In the genomic region with DNA sequence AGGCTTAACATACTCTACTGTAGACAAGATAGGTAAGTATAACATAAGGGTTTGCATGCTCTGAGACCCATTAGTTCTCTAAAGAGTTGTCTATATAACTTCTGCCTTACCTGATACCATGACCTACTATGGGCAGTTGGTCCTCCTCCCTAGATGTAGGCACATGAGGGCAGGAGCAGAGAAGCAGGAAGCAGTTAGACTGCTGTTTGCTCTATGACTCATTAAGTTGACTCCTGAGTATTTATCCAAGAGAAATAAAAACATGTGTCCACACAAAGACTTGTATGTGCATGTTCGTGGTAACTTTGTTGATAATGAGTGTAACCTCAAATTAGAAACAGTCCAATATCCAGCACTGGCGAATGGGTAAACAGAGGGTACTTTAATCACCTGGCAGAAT, we compare ENCODE assay signal across 23 mouse cellular contexts. TPM values are rescaled to one million over a fixed set of nuclear protein-coding genes. Genes with fewer than 3 reads are reported as not detected.
DNase-seq lines count a peak whose midpoint lies in the region; ATAC-seq and TF ChIP-seq lines count a peak whose summit lies in the region.
"Had no signal": no experiment of that assay in that cellular context is flagged by ENCODE, and none has a peak within 500 bp of the region (broad histone marks: within the 10 kb centered on the region; RNA-seq: fewer than 3 reads in every experiment).

No protein-coding gene starts in this region.

- no peak overlapping the region for H3K9ac ChIP-seq in stomach, postnatal 0 days (ENCODE audit: low read length)
- H3K9ac ChIP-seq: embryonic facial prominence, embryonic 13.5 days; embryonic facial prominence, embryonic 15.5 days; forebrain, embryonic 12.5 days had no signal

- H3K9me3 ChIP-seq in stomach, postnatal 0 days (ENCODE audit: control insufficient read depth, low read length): no peaks in the 10 kb centered on the region
- H3K9me3 ChIP-seq: embryonic facial prominence, embryonic 13.5 days; embryonic facial prominence, embryonic 15.5 days; forebrain, embryonic 10.5 days; forebrain, embryonic 12.5 days had no signal

- TF ChIP-seq EP300 in stomach, postnatal 0 days (optimal IDR thresholded peaks at IDR 0.05): no peak

- 39% methylated on average over 2 of the region's 2 CpGs for WGBS in stomach, postnatal 0 days

- no peak overlapping the region for H3K27ac ChIP-seq in stomach, postnatal 0 days (replicated peaks)
- H3K27ac ChIP-seq: embryonic facial prominence, embryonic 13.5 days; embryonic facial prominence, embryonic 15.5 days; forebrain, embryonic 10.5 days; forebrain, embryonic 12.5 days had no signal

- H3K27me3 ChIP-seq in C2C12 (ENCODE audit: control insufficient read depth, insufficient read depth, insufficient read length): no peaks in the 10 kb centered on the region
- H3K27me3 ChIP-seq in stomach, postnatal 0 days (ENCODE audit: control insufficient read depth, insufficient read depth, low read length): no peaks in the 10 kb centered on the region
- H3K27me3 ChIP-seq: embryonic facial prominence, embryonic 13.5 days; embryonic facial prominence, embryonic 15.5 days; forebrain, embryonic 12.5 days had no signal

- no peak for TF ChIP-seq CTCF in C2C12 (IDR thresholded peaks at IDR 0.05; ENCODE audit: control insufficient read depth, insufficient read depth, insufficient read length)
- TF ChIP-seq CTCF in stomach, postnatal 0 days (IDR thresholded peaks at IDR 0.05; ENCODE audit: low read depth): no peak

- H3K79me2 ChIP-seq in C2C12 (ENCODE audit: control insufficient read depth, insufficient read depth): no peaks in the 10 kb centered on the region

- DNase-seq in 3T3-L1 (ENCODE audit: low read depth, low spot score): peak; percentile 35
- no peak for DNase-seq in stomach, postnatal 0 days (ENCODE audit: low spot score)
- no peak for DNase-seq in ovary, postnatal 10 days (ENCODE audit: low spot score)
- DNase-seq in ovary, adult 18-20 months (ENCODE audit: low spot score): no peak
- DNase-seq: adrenal gland, adult 2 months; adrenal gland, postnatal 10 days; adrenal gland, postnatal 25 days; B cell, adult 2 months; cerebellum, adult 11 months; cerebellum, adult 18-20 months; cerebellum, adult 8-10 months; cerebellum, adult 9-11 months; cerebellum, postnatal 14 days; cerebellum, postnatal 36 days; embryo, embryonic 11 days had no signal

- H3K4me3 ChIP-seq in C2C12 (ENCODE audit: insufficient read depth, poor library complexity, severe bottlenecking): no peak overlapping the region
- H3K4me3 ChIP-seq in stomach, postnatal 0 days (ENCODE audit: low read depth, low read length): no peak overlapping the region
- H3K4me3 ChIP-seq: embryonic facial prominence, embryonic 13.5 days; embryonic facial prominence, embryonic 15.5 days; erythroblast, embryonic 14.5 days; forebrain, embryonic 10.5 days; forebrain, embryonic 12.5 days had no signal

- peak; percentile 93 for ATAC-seq in stomach, postnatal 0 days (ENCODE audit: low FRiP score, low TSS enrichment)
- ATAC-seq: forebrain, embryonic 14.5 days; forebrain, embryonic 16.5 days had no signal

- H3K4me1 ChIP-seq in stomach, postnatal 0 days (replicated peaks; ENCODE audit: control insufficient read depth, insufficient read depth): no peaks in the 10 kb centered on the region
- H3K4me1 ChIP-seq: embryonic facial prominence, embryonic 13.5 days; embryonic facial prominence, embryonic 15.5 days; forebrain, embryonic 10.5 days; forebrain, embryonic 12.5 days had no signal

- no peaks in the 10 kb centered on the region for H3K79me3 ChIP-seq in C2C12 (ENCODE audit: low read depth)

- no peaks in the 10 kb centered on the region for H3K36me3 ChIP-seq in C2C12 (ENCODE audit: control insufficient read depth, insufficient read depth)
- no peaks in the 10 kb centered on the region for H3K36me3 ChIP-seq in stomach, postnatal 0 days (ENCODE audit: control insufficient read depth, insufficient read depth, low read length)
- H3K36me3 ChIP-seq: embryonic facial prominence, embryonic 13.5 days; embryonic facial prominence, embryonic 15.5 days; forebrain, embryonic 10.5 days; forebrain, embryonic 12.5 days had no signal

- no peak overlapping the region for H3K4me2 ChIP-seq in stomach, postnatal 0 days (replicated peaks; ENCODE audit: low read depth)
- H3K4me2 ChIP-seq: embryonic facial prominence, embryonic 13.5 days; embryonic facial prominence, embryonic 15.5 days; forebrain, embryonic 12.5 days had no signal

- H3ac ChIP-seq in C2C12 (ENCODE audit: control insufficient read depth, insufficient read length, low read depth): no peak overlapping the region

TF ChIP-seq in C2C12, 6 proteins besides CTCF, POLR2A, EP300 and RAD21:
- TF ChIP-seq FOSL1 (IDR thresholded peaks at IDR 0.05; ENCODE audit: insufficient read depth, low read length, poor library complexity, severe bottlenecking) (peak; percentile 52), USF1 (IDR thresholded peaks at IDR 0.05; ENCODE audit: low read depth) (no peak)
TF ChIP-seq in C2C12: peak in this region for 1.

RNA-seq across cellular contexts. Expression of gene Egfr, which starts 14.7 kb away (rescaled TPM):
- polyA plus RNA-seq in C2C12 (2012; fragmentation: generic; extraction: Trizol): 3.8 TPM
- 11.9 and 13.5 TPM in 2 replicates for polyA plus RNA-seq in stomach, postnatal 0 days (2015; fragmentation: Nextera tagmentation; extraction: Ambion mirVana)
- polyA plus RNA-seq: erythroblast, embryonic 14.5 days had no signal
